Mouse (Mus musculus): Measurements from ENCODE around the gene Slc16a13.

Slc16a13 gene

GRCm38 (mm10) chr11:70233016-70233415 is 12.2 kb upstream of the Slc16a13 start:
- no peak for DNase-seq (ENCODE audit: extremely low read depth, insufficient read length, low spot score)

- peak; percentile 79 for DNase-seq (ENCODE audit: extremely low read depth, insufficient read length, low spot score)
These were observed 11.7 kb upstream of the Slc16a13 start for GRCm38 (mm10) chr11:70232546-70232945.

GRCm38 (mm10) chr11:70230239-70230727 is 9.4 kb upstream of the Slc16a13 start:
- DNase-seq (ENCODE audit: extremely low read depth, insufficient read length, low spot score): peak; percentile 75

GRCm38 (mm10) chr11:70229260-70230010 is 8.6 kb upstream of the Slc16a13 start, which contains the start of gene Bcl6b:
Gene Bcl6b, minus strand, starts transcription at chr11:70229798.
- no peak for DNase-seq (ENCODE audit: extremely low read depth, insufficient read length, low spot score)

- DNase-seq (ENCODE audit: extremely low read depth, insufficient read length, low spot score): no peak
These were observed 8.0 kb upstream of the Slc16a13 start for GRCm38 (mm10) chr11:70228828-70229227.

GRCm38 (mm10) chr11:70227661-70228245 is 6.9 kb upstream of the Slc16a13 start:
- DNase-seq (ENCODE audit: extremely low read depth, insufficient read length, low spot score): no peak

- DNase-seq (ENCODE audit: extremely low read depth, insufficient read length, low spot score): no peak
These were observed 6.3 kb upstream of the Slc16a13 start for GRCm38 (mm10) chr11:70227126-70227525.

DNA sequence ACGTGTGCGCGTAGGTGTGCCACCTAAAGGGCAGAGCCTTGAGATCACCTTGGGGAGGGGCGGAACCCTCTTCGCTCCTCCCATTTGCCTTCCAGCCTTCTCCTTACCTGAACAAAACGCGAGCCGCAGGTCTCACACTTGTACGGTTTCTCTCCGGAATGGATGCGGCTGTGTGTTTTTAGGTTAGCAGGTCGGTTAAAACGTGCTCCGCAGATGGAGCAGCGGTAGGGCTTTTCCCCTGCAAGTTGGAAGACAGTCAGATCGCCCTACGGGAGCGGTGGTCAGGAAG is 5.7 kb upstream of the Slc16a13 start:
- DNase-seq (ENCODE audit: extremely low read depth, insufficient read length, low spot score): no peak

- no peak for DNase-seq (ENCODE audit: extremely low read depth, insufficient read length, low spot score)
These were observed 5.1 kb upstream of the Slc16a13 start for GRCm38 (mm10) chr11:70225798-70226601.

DNA sequence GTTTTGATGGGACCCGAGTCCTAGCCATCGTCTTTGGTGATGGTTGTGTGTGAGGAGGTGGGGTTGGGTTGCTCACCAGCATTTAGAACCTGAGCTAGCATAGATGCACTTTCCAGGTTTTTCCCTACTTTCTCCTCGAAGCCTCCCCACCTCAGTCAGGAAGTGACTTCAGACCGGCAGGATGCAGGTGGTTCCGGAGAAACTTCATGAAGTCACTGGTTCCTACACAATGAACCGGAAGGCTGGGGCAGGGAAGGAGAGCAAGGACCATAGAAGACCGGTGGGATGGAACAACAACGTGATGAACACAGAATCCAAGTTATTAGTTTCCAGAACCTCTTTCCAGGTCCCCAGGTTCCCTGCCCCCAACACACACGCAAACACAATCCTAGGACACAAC is 2.9 kb upstream of the Slc16a13 start:
- DNase-seq (ENCODE audit: extremely low read depth, insufficient read length, low spot score): no peak

DNA sequence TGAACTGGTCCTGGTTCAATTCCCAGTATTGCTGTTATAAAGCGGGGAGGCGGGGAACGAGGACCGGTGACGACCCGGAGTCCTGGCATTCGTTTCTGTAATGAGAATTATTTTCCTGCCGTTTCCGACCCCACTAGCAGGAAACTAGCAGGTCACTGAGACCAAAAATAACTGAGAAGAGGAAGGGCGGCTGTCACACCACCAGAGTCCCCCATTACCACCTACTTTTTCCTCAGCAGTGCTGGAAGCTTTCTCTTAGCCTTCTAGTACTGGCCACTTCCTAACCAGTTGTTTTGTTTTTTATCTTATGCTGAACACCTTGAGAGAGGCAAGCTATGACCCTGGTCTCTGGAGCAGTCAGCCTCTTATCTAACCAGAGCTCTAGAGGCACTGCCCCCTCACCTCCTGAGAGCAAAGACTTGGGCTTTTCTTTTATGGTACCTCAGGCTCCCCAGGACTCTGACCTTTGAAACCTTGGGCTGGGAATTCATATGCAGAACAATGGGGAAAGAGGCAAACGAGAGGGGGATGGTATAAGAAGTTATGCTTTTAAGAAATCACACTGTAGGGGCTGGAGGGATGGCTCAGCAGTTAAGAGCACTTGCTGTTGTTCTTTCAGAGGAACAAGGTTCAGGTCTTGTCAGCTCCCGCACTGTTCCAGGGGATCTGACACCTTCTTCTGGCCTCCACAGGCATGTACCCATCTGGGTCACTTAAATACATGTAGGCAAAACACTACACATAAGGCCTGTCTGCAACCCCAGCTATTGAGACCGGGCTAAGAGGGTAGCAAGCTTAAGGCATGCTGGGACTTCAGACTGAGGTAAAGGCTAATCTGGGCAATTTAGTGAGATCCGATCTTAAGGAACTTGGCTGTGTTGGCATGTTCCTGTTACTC is 988 bp upstream of the Slc16a13 start:
- DNase-seq (ENCODE audit: extremely low read depth, insufficient read length, low spot score): no peak

- DNase-seq (ENCODE audit: extremely low read depth, insufficient read length, low spot score): no peak
These were observed 541 bp downstream of the Slc16a13 start for GRCm38 (mm10) chr11:70220323-70220722.

DNA sequence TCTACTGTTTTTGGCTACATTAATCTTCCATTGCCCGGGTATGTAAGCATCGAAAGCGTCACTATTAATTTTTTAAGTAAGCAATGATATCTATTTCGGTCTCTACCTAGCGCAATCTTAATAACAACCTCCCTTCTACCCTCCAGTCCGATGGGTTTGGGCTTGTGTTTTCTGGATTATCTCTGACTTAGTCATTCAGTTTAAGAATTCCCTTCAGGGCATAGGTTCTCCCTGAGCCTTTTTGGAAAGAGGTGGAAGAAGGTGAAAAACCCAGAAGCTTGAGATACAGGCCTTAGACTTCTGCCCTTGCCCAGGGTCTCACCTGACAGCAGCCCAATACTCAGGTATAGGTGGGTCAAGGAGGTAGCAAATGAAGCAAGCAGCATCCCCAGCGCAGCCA is 991 bp downstream of the Slc16a13 start:
- no peak for DNase-seq (ENCODE audit: extremely low read depth, insufficient read length, low spot score)

GRCm38 (mm10) chr11:70218741-70219470 is 2.0 kb downstream of the Slc16a13 start:
- DNase-seq (ENCODE audit: extremely low read depth, insufficient read length, low spot score): no peak

DNA sequence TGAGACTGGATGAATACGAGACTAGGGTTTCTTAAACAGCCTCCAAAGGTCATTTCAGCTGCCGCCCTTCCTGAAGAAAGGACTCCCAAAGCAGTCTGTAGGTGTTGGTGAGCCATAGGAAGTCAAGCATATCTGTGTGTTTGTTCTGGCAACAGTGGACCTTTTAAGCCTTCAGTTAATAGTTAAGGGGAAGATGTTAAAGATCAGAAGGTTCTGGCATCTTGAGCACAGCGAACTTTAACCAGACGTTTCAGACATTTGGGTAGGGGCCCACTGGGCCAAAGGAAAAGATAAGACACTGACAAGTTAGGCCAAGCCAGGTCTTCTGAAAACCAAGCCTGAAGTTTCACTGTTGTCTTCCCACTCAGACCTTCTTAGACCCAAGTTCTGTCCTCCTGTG is 2.8 kb downstream of the Slc16a13 start:
- no peak for DNase-seq (ENCODE audit: extremely low read depth, insufficient read length, low spot score)

DNA sequence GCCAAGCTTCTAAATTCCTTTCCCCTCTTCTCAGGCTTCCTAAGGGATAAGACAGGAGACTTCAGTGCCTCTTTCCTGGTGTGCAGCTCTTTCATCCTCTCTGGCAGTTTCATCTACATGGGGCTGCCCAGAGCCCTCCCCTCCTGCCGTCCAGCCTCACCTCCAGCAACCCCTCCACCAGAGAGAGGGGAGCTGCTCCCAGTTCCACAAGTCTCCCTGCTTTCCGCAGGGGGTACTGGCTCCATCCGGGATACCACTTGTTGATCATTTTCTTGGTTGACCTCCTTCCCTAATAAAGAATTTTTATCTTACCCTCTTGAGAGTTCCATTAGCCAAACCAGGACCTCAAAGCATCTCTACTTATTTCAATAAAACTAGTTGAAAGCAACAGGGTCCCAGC is 4.8 kb downstream of the Slc16a13 start:
- no peak for DNase-seq (ENCODE audit: extremely low read depth, insufficient read length, low spot score)

DNA sequence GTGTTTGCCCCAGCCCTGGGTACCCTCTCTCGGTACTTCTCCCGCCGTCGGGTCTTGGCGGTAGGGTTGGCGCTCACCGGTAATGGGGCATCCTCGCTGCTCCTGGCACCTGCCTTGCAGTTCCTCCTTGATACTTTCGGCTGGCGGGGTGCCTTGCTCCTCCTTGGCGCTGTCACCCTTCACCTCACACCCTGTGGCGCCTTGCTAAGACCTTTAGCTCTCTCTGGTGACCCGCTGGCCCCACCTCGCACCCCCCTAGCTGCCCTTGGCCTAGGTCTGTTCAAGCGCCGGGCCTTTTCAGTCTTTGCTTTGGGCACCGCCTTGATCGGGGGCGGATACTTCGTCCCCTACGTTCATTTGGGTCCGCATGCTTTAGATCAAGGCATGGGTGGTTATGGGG is 5.6 kb downstream of the Slc16a13 start:
- DNase-seq (ENCODE audit: extremely low read depth, insufficient read length, low spot score): no peak

DNA sequence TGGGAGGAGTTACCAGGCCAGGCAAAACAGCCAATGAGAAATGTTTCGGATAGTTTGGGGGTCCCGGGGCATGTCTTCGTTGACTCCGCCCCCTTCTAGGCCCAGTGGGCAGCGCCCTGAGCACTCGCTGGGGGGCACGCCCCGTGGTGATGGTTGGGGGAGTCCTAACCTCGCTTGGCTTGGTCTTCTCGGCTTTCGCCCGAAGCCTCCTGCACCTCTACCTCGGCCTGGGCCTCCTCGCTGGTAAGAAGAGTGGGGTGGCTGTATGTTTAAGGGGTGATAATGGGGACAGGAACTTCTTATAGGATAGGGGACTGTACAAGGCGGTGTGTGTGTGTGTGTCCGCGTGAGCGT is 6.0 kb downstream of the Slc16a13 start:
- DNase-seq (ENCODE audit: extremely low read depth, insufficient read length, low spot score): no peak

- no peak for DNase-seq (ENCODE audit: extremely low read depth, insufficient read length, low spot score)
These were observed 6.5 kb downstream of the Slc16a13 start for GRCm38 (mm10) chr11:70214191-70214855.

GRCm38 (mm10) chr11:70213736-70214135 is 7.1 kb downstream of the Slc16a13 start:
- DNase-seq (ENCODE audit: extremely low read depth, insufficient read length, low spot score): no peak
